Mouse (Mus musculus) neural tube, embryonic 13.5 days (tissue): ENCODE data around the gene Fn3k. TPM values are rescaled to one million over a fixed set of nuclear protein-coding genes. Genes with fewer than 3 reads are reported as not detected.
A peak's percentile ranks its signal among the peaks of the same experiment; 100 is the strongest.

Experiments used
- ATAC-seq: fragments of 200-750 bp; cut with Nextera tagmentation; 2 replicates; pipeline ENCODE4 v1.8.0; 2017; ENCODE audit warnings: low read depth, mild to moderate bottlenecking, moderate TSS enrichment, moderate library complexity
- H3K27ac ChIP-seq: fragments of 300-500 bp; sonication (generic); replicated peaks from 2 replicates; pipeline ENCODE4 v1.5.1; 2015; ENCODE audit warnings: moderate library complexity, mild to moderate bottlenecking, inconsistent platforms
- H3K27me3 ChIP-seq: fragments of 300-500 bp; sonication (generic); 2 replicates; pipeline ENCODE4 v1.6.1; 2015; ENCODE audit warnings: mild to moderate bottlenecking, inconsistent platforms
- H3K36me3 ChIP-seq: fragments of 300-500 bp; sonication (generic); 2 replicates; pipeline ENCODE4 v1.6.1; 2015; ENCODE audit warnings: mild to moderate bottlenecking, inconsistent platforms
- H3K4me1 ChIP-seq: fragments of 300-500 bp; sonication (generic); replicated peaks from 2 replicates; pipeline ENCODE4 v1.6.1; 2015; ENCODE audit warnings: inconsistent platforms
- H3K4me2 ChIP-seq: fragments of 300-500 bp; sonication (generic); 2 replicates; pipeline ENCODE4 v1.6.1; 2015; ENCODE audit warnings: inconsistent platforms, mild to moderate bottlenecking, moderate library complexity
- H3K4me3 ChIP-seq: fragments of 300-500 bp; sonication (generic); 2 replicates; pipeline ENCODE4 v1.5.1; 2015; ENCODE audit warnings: mild to moderate bottlenecking, inconsistent platforms
- H3K9ac ChIP-seq: fragments of 300-500 bp; sonication (generic); 2 replicates; pipeline ENCODE4 v1.6.1; 2015; ENCODE audit warnings: moderate library complexity, mild to moderate bottlenecking, inconsistent platforms
- H3K9me3 ChIP-seq: fragments of 300-500 bp; sonication (generic); 2 replicates; pipeline ENCODE4 v1.6.1; 2016; ENCODE audit warnings: inconsistent platforms
- WGBS: fragments of 180-500 bp; shearing (Covaris S2); methylation state at CpG from one replicate; pipeline ENCODE4 v1.1.7; 2015; 5-methylcytosine and 5-hydroxymethylcytosine counted together
- polyA plus RNA-seq: library from polyadenylated mRNA; unstranded; fragments of >200 nt; fragmentation: Nextera tagmentation; extraction: Ambion mirVana; gene quantifications from 2 replicates; pipeline ENCODE4 v1.2.1, GENCODE M21; 2015

Fn3k gene
- polyA plus RNA-seq, 1 experiment from 2014 or later = 5.1 TPM

GRCm38 (mm10) chr11:121420830-121421552, 13.7 kb upstream of the Fn3k start, which contains the start of gene Fn3krp:
Fn3krp (plus strand) TSS chr11:121421401.
- H3K9ac ChIP-seq = peak within 1 kb of the TSS; percentile 77
- WGBS = 2% methylated on average over 28 of the region's 28 CpGs
- 0 out of 2 replicates have a peak, but pooled peaks cover 2% of the 10 kb centered on the region for H3K36me3 ChIP-seq
- peaks cover 15% of the 10 kb centered on the region for H3K4me1 ChIP-seq
- peak within 1 kb of the TSS; percentile 79 for H3K27ac ChIP-seq
- H3K4me3 ChIP-seq = peak within 1 kb of the TSS; percentile 73
- no peaks in the 10 kb centered on the region for H3K9me3 ChIP-seq
- H3K4me2 ChIP-seq = peak within 1 kb of the TSS; percentile 83
- peak; percentile 100 for ATAC-seq
- no peaks in the 10 kb centered on the region for H3K27me3 ChIP-seq

DNA sequence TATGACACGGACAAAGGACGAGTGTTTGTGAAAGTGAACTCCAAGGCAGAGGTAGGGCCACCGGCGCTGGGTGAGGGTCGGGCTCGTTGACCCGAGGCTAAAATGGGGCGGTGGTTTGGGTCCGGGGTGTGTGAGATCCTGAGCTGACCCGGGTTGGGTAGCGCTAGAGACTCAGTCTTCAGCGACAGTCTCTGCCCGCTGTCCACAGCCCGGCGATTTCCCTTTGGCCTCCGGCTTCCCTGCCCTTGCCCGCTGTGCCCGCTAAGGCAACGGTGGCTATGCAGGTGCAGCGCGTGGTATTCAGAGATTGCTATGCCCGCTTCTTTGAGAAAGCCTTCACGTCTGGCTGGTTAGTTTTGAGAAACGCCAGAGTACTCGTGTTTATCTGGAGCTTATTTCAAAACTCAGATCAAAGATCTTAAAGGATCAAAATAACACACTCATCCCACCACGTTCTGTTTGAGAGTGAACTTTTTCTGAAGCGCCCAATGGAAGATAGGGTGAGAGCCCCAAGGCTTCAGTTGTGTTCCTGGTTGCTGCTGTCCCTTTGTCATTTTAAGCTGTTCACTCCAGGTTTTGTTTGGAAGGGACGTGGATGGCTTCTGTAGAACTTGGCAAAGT, 13.1 kb upstream of the Fn3k start:
- peak overlapping the region; percentile 73 for H3K4me3 ChIP-seq
- under 1% methylated on average over 28 of the region's 28 CpGs for WGBS
- H3K9me3 ChIP-seq = no peaks in the 10 kb centered on the region
- H3K27me3 ChIP-seq = no peaks in the 10 kb centered on the region
- peaks cover 15% of the 10 kb centered on the region for H3K4me1 ChIP-seq
- H3K27ac ChIP-seq = peak overlapping the region; percentile 35
- ATAC-seq = peak; percentile 80
- peak overlapping the region; percentile 77 for H3K9ac ChIP-seq
- H3K4me2 ChIP-seq = peak overlapping the region; percentile 83
- 0 out of 2 replicates have a peak, but pooled peaks cover 5% of the 10 kb centered on the region for H3K36me3 ChIP-seq

GRCm38 (mm10) chr11:121433397-121433796, 1.3 kb upstream of the Fn3k start:
- Histone ChIP-seq H3K4me3 (no peak overlapping the region), H3K4me1 (peaks cover 21% of the 10 kb centered on the region), H3K4me2 (no peak overlapping the region), H3K27ac (no peak overlapping the region), H3K9me3 (no peaks in the 10 kb centered on the region), H3K27me3 (no peaks in the 10 kb centered on the region), H3K36me3 (peaks cover 23% of the 10 kb centered on the region), H3K9ac (0 out of 2 replicates have a peak overlapping the region, but pooled peaks have one; percentile 70)
- 85% methylated on average over 4 of the region's 4 CpGs for WGBS
- no peak for ATAC-seq

- Histone ChIP-seq H3K4me1 (peaks cover 21% of the 10 kb centered on the region), H3K4me2 (no peak overlapping the region), H3K36me3 (no peaks in the 10 kb centered on the region), H3K27me3 (no peaks in the 10 kb centered on the region), H3K4me3 (no peak overlapping the region), H3K27ac (no peak overlapping the region), H3K9me3 (no peaks in the 10 kb centered on the region), H3K9ac (no peak overlapping the region)
- ATAC-seq = no peak
- whole genome bisulfite sequencing = 77% methylated on average over 5 of the region's 5 CpGs
Measured at GRCm38 (mm10) chr11:121437236-121437635, 2.5 kb downstream of the Fn3k start.

DNA sequence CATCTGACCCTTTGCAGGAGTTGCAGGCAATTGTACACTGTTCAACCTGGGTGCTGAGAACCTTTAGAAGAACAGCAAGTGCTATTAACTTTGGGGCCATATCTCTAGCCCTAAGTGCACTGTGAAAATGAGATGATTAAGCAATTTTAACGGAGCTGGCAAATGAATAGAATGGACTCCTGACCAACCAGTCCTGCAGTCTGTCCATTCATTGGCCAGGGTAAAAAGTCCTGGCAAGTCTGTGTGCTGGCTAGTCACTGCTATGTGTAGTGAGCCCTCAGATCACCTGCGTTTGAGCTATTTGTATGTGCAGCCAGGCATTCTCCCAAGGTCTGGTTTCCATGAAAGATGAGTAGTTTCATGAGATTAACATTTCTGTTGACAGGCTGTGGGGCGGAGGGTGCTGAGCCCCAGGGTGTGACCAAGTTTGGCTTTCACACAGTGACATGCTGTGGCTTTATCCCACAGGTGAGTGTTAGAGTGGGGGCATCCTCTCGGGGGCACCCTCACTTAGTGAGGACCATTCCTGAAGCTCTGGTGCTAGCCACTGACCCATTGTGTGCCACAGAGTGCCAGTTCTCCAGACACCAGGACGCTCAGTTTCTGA, 5.1 kb downstream of the Fn3k start:
- peaks cover 10% of the 10 kb centered on the region; the same call in 1 of the 2 replicates for H3K4me1 ChIP-seq
- no peak overlapping the region for H3K27ac ChIP-seq
- 74% methylated on average over 5 of the region's 5 CpGs for WGBS
- no peaks in the 10 kb centered on the region for H3K36me3 ChIP-seq
- H3K9me3 ChIP-seq = no peaks in the 10 kb centered on the region
- no peak overlapping the region for H3K4me3 ChIP-seq
- H3K9ac ChIP-seq = no peak overlapping the region
- no peaks in the 10 kb centered on the region for H3K27me3 ChIP-seq
- no peak overlapping the region for H3K4me2 ChIP-seq
- ATAC-seq = no peak

DNA sequence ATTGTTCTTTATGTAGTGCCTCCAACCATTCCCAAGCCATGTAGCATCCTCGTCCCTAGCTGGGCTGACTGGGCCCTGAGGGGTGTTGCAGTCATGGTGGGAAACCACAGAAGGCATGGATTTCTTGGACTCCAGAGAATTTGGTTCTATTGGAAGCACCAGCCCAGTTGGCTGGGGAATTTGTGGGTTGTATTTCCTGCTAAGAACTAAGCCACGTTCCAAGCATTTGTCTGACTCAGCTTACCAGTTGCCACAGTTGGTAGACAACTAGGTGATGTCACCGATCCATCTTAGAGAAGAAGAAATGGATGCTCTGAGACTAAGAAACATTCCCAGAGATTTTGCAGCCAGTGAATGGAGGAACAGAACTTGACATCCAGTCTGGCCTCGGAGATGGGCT, 6.9 kb downstream of the Fn3k start:
- Histone ChIP-seq H3K27me3 (no peaks in the 10 kb centered on the region), H3K36me3 (no peaks in the 10 kb centered on the region), H3K4me3 (no peak overlapping the region), H3K4me2 (no peak overlapping the region), H3K9me3 (no peaks in the 10 kb centered on the region), H3K4me1 (no peaks in the 10 kb centered on the region), H3K27ac (no peak overlapping the region), H3K9ac (no peak overlapping the region)
- 91% methylated on average over 4 of the region's 4 CpGs for WGBS
- no peak for ATAC-seq

DNA sequence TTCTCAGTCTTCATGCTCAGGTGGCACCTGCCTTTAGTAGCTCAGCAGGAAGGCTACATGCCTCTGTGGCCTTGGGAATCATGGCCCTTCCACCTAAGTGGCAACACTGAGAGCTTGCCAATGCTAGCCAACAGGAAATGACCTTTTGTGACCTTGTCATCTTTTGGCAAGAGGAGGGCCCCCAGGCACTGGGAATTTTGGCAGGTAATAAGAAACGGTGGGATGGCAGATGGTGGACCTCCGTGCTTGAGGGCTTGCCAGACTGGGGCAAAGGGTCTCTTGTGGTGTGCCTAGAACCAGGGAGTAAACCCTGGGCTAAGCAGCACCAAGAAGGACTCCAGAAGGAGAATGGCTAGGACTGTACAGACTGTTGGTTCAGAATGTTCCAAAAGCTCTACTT, 7.4 kb downstream of the Fn3k start:
- no peak overlapping the region for H3K27ac ChIP-seq
- H3K4me2 ChIP-seq = no peak overlapping the region
- WGBS = 86% methylated on average over 2 of the region's 2 CpGs
- no peaks in the 10 kb centered on the region for H3K36me3 ChIP-seq
- no peak overlapping the region for H3K4me3 ChIP-seq
- no peak for ATAC-seq
- H3K27me3 ChIP-seq = no peaks in the 10 kb centered on the region
- no peaks in the 10 kb centered on the region for H3K4me1 ChIP-seq
- H3K9ac ChIP-seq = no peak overlapping the region
- H3K9me3 ChIP-seq = no peaks in the 10 kb centered on the region

- H3K9ac ChIP-seq = peak overlapping the region; percentile 82
- no peaks in the 10 kb centered on the region for H3K27me3 ChIP-seq
- peak overlapping the region; percentile 77 for H3K4me2 ChIP-seq
- H3K27ac ChIP-seq = peak overlapping the region; percentile 88
- ATAC-seq = peak; percentile 37
- peak overlapping the region; percentile 94 for H3K4me3 ChIP-seq
- H3K36me3 ChIP-seq = peaks cover 8% of the 10 kb centered on the region
- H3K9me3 ChIP-seq = no peaks in the 10 kb centered on the region
- peaks cover 29% of the 10 kb centered on the region for H3K4me1 ChIP-seq
- WGBS = 16% methylated on average over 9 of the region's 9 CpGs
Measured at GRCm38 (mm10) chr11:121451216-121451726, 16.6 kb downstream of the Fn3k start.

- Histone ChIP-seq H3K4me3 (peak within 1 kb of the TSS; percentile 94), H3K27me3 (no peaks in the 10 kb centered on the region), H3K4me2 (peak within 1 kb of the TSS; percentile 77), H3K9ac (peak within 1 kb of the TSS; percentile 82), H3K4me1 (peaks cover 29% of the 10 kb centered on the region), H3K27ac (peak within 1 kb of the TSS; percentile 88), H3K36me3 (peaks cover 13% of the 10 kb centered on the region), H3K9me3 (no peaks in the 10 kb centered on the region)
- ATAC-seq = peak; percentile 95
- WGBS = under 1% methylated on average over 58 of the region's 58 CpGs
Measured at GRCm38 (mm10) chr11:121451753-121452635, 17.3 kb downstream of the Fn3k start, which contains the start of gene Tbcd. Tbcd (plus strand) TSS chr11:121451949.

DNA sequence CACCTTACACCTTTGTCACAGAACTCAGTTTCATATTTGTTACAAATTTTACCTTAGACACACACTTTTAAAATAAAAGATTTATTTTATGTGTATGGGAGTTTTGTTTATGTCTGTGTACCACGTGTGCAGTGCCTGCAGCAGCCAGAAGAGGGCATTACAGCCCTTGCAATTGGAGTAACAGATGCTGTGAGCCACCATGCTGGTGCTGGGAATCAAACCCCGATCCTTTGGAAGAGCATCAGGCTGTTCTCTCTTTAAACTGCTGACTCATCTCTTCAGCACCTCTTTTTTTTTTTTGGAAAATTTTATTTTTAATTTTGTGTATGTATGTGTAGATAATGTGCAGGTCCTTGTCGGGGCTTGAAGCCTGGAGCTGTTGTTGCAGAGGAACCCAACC, 23.2 kb downstream of the Fn3k start:
- peaks cover 15% of the 10 kb centered on the region for H3K4me1 ChIP-seq
- ATAC-seq = no peak
- no peak overlapping the region for H3K4me3 ChIP-seq
- H3K4me2 ChIP-seq = no peak overlapping the region
- 92% methylated on average over 3 of the region's 3 CpGs for WGBS
- no peaks in the 10 kb centered on the region for H3K27me3 ChIP-seq
- H3K27ac ChIP-seq = no peak overlapping the region
- 0 out of 2 replicates have a peak, but pooled peaks cover 4% of the 10 kb centered on the region for H3K9me3 ChIP-seq
- no peak overlapping the region for H3K9ac ChIP-seq
- peaks cover 66% of the 10 kb centered on the region for H3K36me3 ChIP-seq

- Histone ChIP-seq H3K9ac (no peak overlapping the region), H3K4me3 (no peak overlapping the region), H3K9me3 (no peaks in the 10 kb centered on the region), H3K4me1 (no peaks in the 10 kb centered on the region), H3K36me3 (peaks cover 59% of the 10 kb centered on the region), H3K4me2 (no peak overlapping the region), H3K27me3 (no peaks in the 10 kb centered on the region), H3K27ac (no peak overlapping the region)
- ATAC-seq = no peak
- 94% methylated on average over 6 of the region's 6 CpGs for WGBS
Measured at GRCm38 (mm10) chr11:121467408-121467807, 32.7 kb downstream of the Fn3k start.
